Mouse (Mus musculus): ENCODE measurements around the gene Armc8.

Armc8 gene

GRCm38 (mm10) chr9:99434892-99435618 lies 133.6 kb downstream of the Armc8 start:
- in situ Hi-C loops (cut with MboI; ENCODE audit: low pct_unique_long_range_greater_than_20kb in 1 of 2, low sequenced_read_pairs in 2 of 2, unreplicated experiment in 1 of 2), result no loop called here

- in situ Hi-C loops (cut with MboI; ENCODE audit: low pct_unique_long_range_greater_than_20kb in 1 of 2, low sequenced_read_pairs in 2 of 2, unreplicated experiment in 1 of 2), result no loop called here
These were observed 136.2 kb downstream of the Armc8 start for GRCm38 (mm10) chr9:99432478-99432877.

DNA sequence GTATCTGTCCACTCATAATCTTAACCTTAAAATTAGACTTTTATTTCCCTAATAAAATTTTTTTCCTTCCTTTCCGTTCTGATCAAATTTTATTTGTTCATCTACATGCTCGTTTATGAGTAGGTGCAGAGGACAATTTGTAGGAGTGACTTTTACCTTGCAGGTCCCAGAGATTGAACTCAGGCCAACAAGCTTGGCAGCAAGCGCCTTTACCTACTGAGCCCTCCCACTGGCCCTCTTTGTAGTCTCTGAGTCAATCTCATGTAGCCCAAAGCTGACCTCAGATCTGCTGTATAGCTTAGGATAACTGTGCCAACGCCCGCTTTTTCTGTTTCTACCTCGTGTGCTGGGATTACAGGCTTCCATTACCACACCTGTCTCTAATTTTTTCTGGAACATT lies 136.7 kb downstream of the Armc8 start:
- in situ Hi-C loops (cut with MboI; ENCODE audit: low pct_unique_long_range_greater_than_20kb in 1 of 2, low sequenced_read_pairs in 2 of 2, unreplicated experiment in 1 of 2), result no loop called here

GRCm38 (mm10) chr9:99431346-99431745 lies 137.4 kb downstream of the Armc8 start:
- in situ Hi-C loops (cut with MboI; ENCODE audit: low pct_unique_long_range_greater_than_20kb in 1 of 2, low sequenced_read_pairs in 2 of 2, unreplicated experiment in 1 of 2), result no loop called here

- in situ Hi-C loops (cut with MboI; ENCODE audit: low pct_unique_long_range_greater_than_20kb in 1 of 2, low sequenced_read_pairs in 2 of 2, unreplicated experiment in 1 of 2), result no loop called here
These were observed 137.9 kb downstream of the Armc8 start for GRCm38 (mm10) chr9:99430806-99431205.

- in situ Hi-C loops (cut with MboI; ENCODE audit: low pct_unique_long_range_greater_than_20kb in 1 of 2, low sequenced_read_pairs in 2 of 2, unreplicated experiment in 1 of 2), result no loop called here
These were observed 138.9 kb downstream of the Armc8 start for GRCm38 (mm10) chr9:99429845-99430244.

DNA sequence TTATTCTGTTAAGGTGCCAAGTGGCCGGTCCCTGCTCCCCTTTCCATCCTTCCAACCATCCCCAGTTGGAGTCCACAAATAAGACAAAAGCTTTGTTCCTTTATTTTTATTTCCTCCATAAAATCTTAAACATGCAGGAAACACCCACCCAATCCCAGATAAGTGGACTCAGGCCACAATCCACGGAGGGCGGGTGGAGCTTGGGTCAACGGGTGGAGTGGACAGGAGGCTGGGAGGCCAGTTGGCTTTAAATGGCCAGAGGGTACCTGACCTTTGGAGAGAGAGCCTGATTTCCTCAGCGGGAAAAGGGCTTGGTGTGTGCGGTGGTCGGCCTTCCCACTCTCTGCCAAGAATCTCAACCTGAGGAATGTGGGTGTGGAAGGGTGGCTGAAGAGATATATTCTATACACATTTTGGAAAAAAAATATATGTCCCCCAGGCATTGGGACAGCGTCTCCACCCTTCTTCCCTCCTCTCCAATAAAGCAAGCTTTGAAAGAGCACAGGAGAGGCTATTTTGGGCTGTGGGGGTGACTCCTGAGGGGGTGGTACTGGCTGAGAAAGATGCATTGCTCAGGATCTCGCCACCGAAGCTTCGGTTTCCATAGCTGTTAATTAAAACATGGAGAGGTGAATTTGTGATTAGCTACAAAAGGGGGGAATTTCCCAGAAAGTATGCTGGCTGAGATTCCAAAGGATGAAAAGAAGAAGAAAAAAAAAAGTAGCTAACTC lies 139.9 kb downstream of the Armc8 start:
- in situ Hi-C loops (cut with MboI; ENCODE audit: low pct_unique_long_range_greater_than_20kb in 1 of 2, low sequenced_read_pairs in 2 of 2, unreplicated experiment in 1 of 2), result no loop called here
